In the genomic region with DNA sequence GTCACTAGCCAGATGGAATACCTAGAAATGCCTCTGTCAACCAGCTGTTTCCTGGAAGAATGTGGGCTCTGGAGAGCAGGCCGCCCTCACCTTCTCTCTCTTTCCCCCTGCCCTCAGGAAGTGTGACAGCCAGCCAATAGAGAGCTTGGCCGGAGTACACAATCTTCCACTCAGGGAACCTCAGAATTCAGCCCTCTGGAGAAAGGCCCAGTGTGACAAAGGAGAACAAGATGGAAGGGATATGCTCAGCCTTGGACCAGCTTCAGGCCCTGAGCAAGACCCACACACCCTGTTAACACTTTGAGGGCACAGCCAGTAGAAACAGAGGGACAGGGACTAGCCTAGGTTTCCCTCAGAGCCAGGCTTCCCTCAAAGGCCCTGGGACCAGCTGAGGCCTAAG, we compare ENCODE assay signal across 17 mouse cellular contexts.
DNase-seq lines count a peak whose midpoint lies in the region; ATAC-seq and TF ChIP-seq lines count a peak whose summit lies in the region.
"Had no signal": no experiment of that assay in that cellular context is flagged by ENCODE, and none has a peak within 500 bp of the region (broad histone marks: within the 10 kb centered on the region; RNA-seq: fewer than 3 reads in every experiment).

No protein-coding gene starts in this region.

- WGBS in heart, embryonic 11.5 days (ENCODE audit: insufficient replicate concordance) = 71% methylated on average over 2 of the region's 2 CpGs
- 39% methylated on average over 2 of the region's 2 CpGs for WGBS in lung, embryonic 14.5 days
- 45% methylated on average over 2 of the region's 2 CpGs for WGBS in lung, adult 2 months
- WGBS in stomach, postnatal 0 days = 56% methylated on average over 2 of the region's 2 CpGs

- no peak overlapping the region for H3K27ac ChIP-seq in heart, embryonic 11.5 days (ENCODE audit: low read depth, low read length)
- no peak overlapping the region for H3K27ac ChIP-seq in lung, embryonic 14.5 days (ENCODE audit: low read depth)
- H3K27ac ChIP-seq in brown adipose tissue, adult 24 weeks (replicated peaks; ENCODE audit: low read depth, low read length) = peak overlapping the region; percentile 93
- H3K27ac ChIP-seq in stomach, postnatal 0 days (replicated peaks) = peak overlapping the region; percentile 40; the same call in 1 of the 2 replicates
- H3K27ac ChIP-seq: forebrain, embryonic 12.5 days; hindbrain, embryonic 15.5 days; neural tube, embryonic 12.5 days; stomach, embryonic 15.5 days had no signal

- no peaks in the 10 kb centered on the region for H3K9me3 ChIP-seq in heart, embryonic 11.5 days (replicated peaks; ENCODE audit: control insufficient read depth, low read length)
- H3K9me3 ChIP-seq in lung, embryonic 14.5 days (ENCODE audit: low read depth, low read length) = no peaks in the 10 kb centered on the region
- no peaks in the 10 kb centered on the region for H3K9me3 ChIP-seq in stomach, postnatal 0 days (ENCODE audit: control insufficient read depth, low read length)
- H3K9me3 ChIP-seq: forebrain, embryonic 12.5 days; hindbrain, embryonic 15.5 days; neural tube, embryonic 12.5 days; stomach, embryonic 15.5 days had no signal

- H3K36me3 ChIP-seq in heart, embryonic 11.5 days (ENCODE audit: control insufficient read depth, insufficient read depth, low read length) = no peaks in the 10 kb centered on the region
- no peaks in the 10 kb centered on the region for H3K36me3 ChIP-seq in lung, embryonic 14.5 days (ENCODE audit: insufficient read depth)
- no peaks in the 10 kb centered on the region for H3K36me3 ChIP-seq in stomach, postnatal 0 days (ENCODE audit: control insufficient read depth, insufficient read depth, low read length)
- H3K36me3 ChIP-seq: forebrain, embryonic 12.5 days; hindbrain, embryonic 15.5 days; neural tube, embryonic 12.5 days; stomach, embryonic 15.5 days had no signal

- ATAC-seq in heart, embryonic 11.5 days (replicated peaks; ENCODE audit: insufficient number of reproducible peaks, low FRiP score, low TSS enrichment) = no peak
- ATAC-seq in lung, embryonic 14.5 days (ENCODE audit: insufficient read depth) = peak; percentile 31; the same call in 1 of the 2 replicates
- peak; percentile 61 for ATAC-seq in stomach, postnatal 0 days (ENCODE audit: low FRiP score, low TSS enrichment)
- ATAC-seq in megakaryocyte progenitor cell, adult 5-6 weeks (replicated peaks; ENCODE audit: poor library complexity) = no peak
- ATAC-seq: liver, postnatal 0 days had no signal

- H3K27me3 ChIP-seq in heart, embryonic 11.5 days (ENCODE audit: control insufficient read depth, insufficient read depth, low read length) = no peaks in the 10 kb centered on the region
- no peaks in the 10 kb centered on the region for H3K27me3 ChIP-seq in lung, embryonic 14.5 days (ENCODE audit: insufficient read depth, low read length)
- H3K27me3 ChIP-seq in stomach, postnatal 0 days (ENCODE audit: control insufficient read depth, insufficient read depth, low read length) = no peaks in the 10 kb centered on the region
- H3K27me3 ChIP-seq: forebrain, embryonic 12.5 days; hindbrain, embryonic 15.5 days; neural tube, embryonic 12.5 days; stomach, embryonic 15.5 days had no signal

- TF ChIP-seq POLR2A in lung, adult 2 months (IDR thresholded peaks at IDR 0.05; ENCODE audit: borderline replicate concordance, extremely low read depth, low read depth, low read length) = no peak

- H3K9ac ChIP-seq in heart, embryonic 11.5 days (ENCODE audit: low read depth, low read length) = no peak overlapping the region
- no peak overlapping the region for H3K9ac ChIP-seq in lung, embryonic 14.5 days
- H3K9ac ChIP-seq in stomach, postnatal 0 days (ENCODE audit: low read length) = no peak overlapping the region
- H3K9ac ChIP-seq: forebrain, embryonic 12.5 days; hindbrain, embryonic 15.5 days; liver, postnatal 0 days; neural tube, embryonic 12.5 days; stomach, embryonic 15.5 days had no signal

- TF ChIP-seq EP300 in stomach, postnatal 0 days (optimal IDR thresholded peaks at IDR 0.05) = no peak

- peak; percentile 4 to 42 for DNase-seq in heart, adult 18-20 months
- DNase-seq in lung, embryonic 14.5 days = no peak
- DNase-seq in lung, adult 2 months = no peak
- no peak for DNase-seq in stomach, postnatal 0 days (ENCODE audit: low spot score)
- DNase-seq: cerebellum, adult 18-20 months; cerebellum, postnatal 36 days; gastrocnemius, postnatal 36 days; kidney, adult 8-10 months; liver, postnatal 0 days; thymus, postnatal 25 days had no signal

- no peak overlapping the region for H3K4me3 ChIP-seq in heart, embryonic 11.5 days (ENCODE audit: low read depth, low read length)
- no peak overlapping the region for H3K4me3 ChIP-seq in lung, embryonic 14.5 days (ENCODE audit: low read depth, low read length)
- H3K4me3 ChIP-seq in lung, adult 2 months (replicated peaks; ENCODE audit: extremely low read depth, low read depth, low read length) = no peak overlapping the region
- H3K4me3 ChIP-seq in brown adipose tissue, adult 24 weeks (ENCODE audit: insufficient read depth, low read depth, low read length) = no peak overlapping the region
- H3K4me3 ChIP-seq in stomach, postnatal 0 days (ENCODE audit: low read depth, low read length) = no peak overlapping the region
- H3K4me3 ChIP-seq: forebrain, embryonic 12.5 days; hindbrain, embryonic 15.5 days; neural tube, embryonic 12.5 days; stomach, embryonic 15.5 days had no signal

- TF ChIP-seq CTCF in lung, embryonic 14.5 days (IDR thresholded peaks at IDR 0.05; ENCODE audit: low read depth) = no peak
- TF ChIP-seq CTCF in lung, adult 2 months (IDR thresholded peaks at IDR 0.05; ENCODE audit: insufficient read depth, low read length) = no peak
- no peak for TF ChIP-seq CTCF in stomach, postnatal 0 days (IDR thresholded peaks at IDR 0.05; ENCODE audit: low read depth)

- no peak overlapping the region for H3K4me2 ChIP-seq in heart, embryonic 11.5 days
- no peak overlapping the region for H3K4me2 ChIP-seq in lung, embryonic 14.5 days
- no peak overlapping the region for H3K4me2 ChIP-seq in stomach, postnatal 0 days (replicated peaks; ENCODE audit: low read depth)
- H3K4me2 ChIP-seq: forebrain, embryonic 12.5 days; hindbrain, embryonic 15.5 days; neural tube, embryonic 12.5 days; stomach, embryonic 15.5 days had no signal

- H3K4me1 ChIP-seq in heart, embryonic 11.5 days (ENCODE audit: control insufficient read depth, insufficient read depth, low read length) = no peaks in the 10 kb centered on the region
- H3K4me1 ChIP-seq in lung, embryonic 14.5 days (ENCODE audit: insufficient read depth) = no peaks in the 10 kb centered on the region
- H3K4me1 ChIP-seq in lung, adult 2 months (ENCODE audit: control insufficient read depth, insufficient read depth, low read length) = no peaks in the 10 kb centered on the region
- peaks cover 9% of the 10 kb centered on the region; the same call in 1 of the 2 replicates for H3K4me1 ChIP-seq in brown adipose tissue, adult 24 weeks (ENCODE audit: control insufficient read depth, insufficient read depth, insufficient read length, low read length)
- H3K4me1 ChIP-seq in stomach, postnatal 0 days (replicated peaks; ENCODE audit: control insufficient read depth, insufficient read depth) = no peaks in the 10 kb centered on the region; the same call in 1 of the 2 replicates
- H3K4me1 ChIP-seq: forebrain, embryonic 12.5 days; hindbrain, embryonic 15.5 days; neural tube, embryonic 12.5 days; stomach, embryonic 15.5 days had no signal

Comparison
In these comparisons a context has a peak if more than half of its experiments do, and no peak if none do; other contexts are left out.
1. DNase-seq: peak in heart, adult 18-20 months (2 of 2); none in lung, embryonic 14.5 days (single experiment), lung, adult 2 months (single experiment) and stomach, postnatal 0 days (single experiment).
2. ATAC-seq: peak in lung, embryonic 14.5 days (single experiment) and stomach, postnatal 0 days (single experiment); none in heart, embryonic 11.5 days (single experiment) and megakaryocyte progenitor cell, adult 5-6 weeks (single experiment).
3. H3K27ac ChIP-seq: peak in brown adipose tissue, adult 24 weeks (single experiment) and stomach, postnatal 0 days (single experiment); none in heart, embryonic 11.5 days (single experiment) and lung, embryonic 14.5 days (single experiment).